Mouse (Mus musculus): ENCODE results near the gene Cyp26a1. TPM values are rescaled to one million over a fixed set of nuclear protein-coding genes. Genes with fewer than 3 reads are reported as not detected.

Cyp26a1 gene
- total RNA-seq (2023), result under 1 TPM; 0.20 to 0.26 TPM

DNA sequence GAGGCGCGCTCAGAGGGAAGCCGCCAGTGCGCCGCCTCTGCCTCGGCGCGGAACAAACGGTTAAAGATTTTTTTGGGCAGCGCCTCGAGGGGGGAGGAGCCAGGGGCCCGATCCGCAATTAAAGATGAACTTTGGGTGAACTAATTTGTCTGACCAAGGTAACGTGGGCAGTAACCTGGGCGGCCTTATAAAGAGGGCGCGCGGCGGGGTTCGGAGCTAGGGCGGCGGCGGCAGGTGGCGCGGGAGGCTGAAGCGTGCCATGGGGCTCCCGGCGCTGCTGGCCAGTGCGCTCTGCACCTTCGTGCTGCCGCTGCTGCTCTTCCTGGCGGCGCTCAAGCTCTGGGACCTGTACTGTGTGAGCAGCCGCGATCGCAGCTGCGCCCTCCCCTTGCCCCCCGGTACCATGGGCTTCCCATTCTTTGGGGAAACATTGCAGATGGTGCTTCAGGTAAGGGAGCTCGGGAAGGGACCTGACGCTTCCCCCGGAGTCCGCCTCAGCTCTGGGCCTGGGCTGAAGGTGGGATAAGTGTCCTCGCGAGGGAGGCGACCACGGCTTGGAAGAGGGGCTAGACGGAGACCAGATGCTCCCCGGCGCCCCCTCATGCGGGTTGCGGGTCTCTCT lies at the start of gene Cyp26a1:
Cyp26a1 (plus strand) TSS at position 148 of the 622 bp plus-strand sequence.

DNA sequence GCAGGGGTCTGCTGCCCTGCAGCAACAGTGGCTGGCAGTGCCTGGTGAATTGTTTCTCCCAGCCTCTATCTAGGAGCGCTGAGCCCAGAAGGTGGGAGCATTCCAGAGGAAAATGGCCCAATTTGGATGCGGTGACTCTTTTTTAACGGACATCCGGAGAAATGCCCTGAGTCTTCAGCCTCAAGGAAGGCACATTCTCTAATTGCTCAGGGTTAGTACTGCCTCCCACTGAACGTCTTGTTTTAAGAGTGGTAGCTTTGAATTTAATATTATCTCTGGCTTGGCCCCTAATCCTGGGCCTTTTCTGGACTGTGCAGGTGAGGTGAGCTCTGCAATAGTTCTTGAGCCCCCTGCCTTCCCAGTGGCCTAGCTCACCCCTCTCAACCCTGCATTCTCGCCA lies 12.3 kb upstream of the Cyp26a1 start, which contains the start of gene Cyp26c1:
Cyp26c1 (plus strand) TSS at position 301 of the 400 bp plus-strand sequence.

Other genes starting within 250 kb of the Cyp26a1 start
- 10 to 100 TPM; 59.7 to 63.3 TPM for gene Exoc6, start 147.4 kb upstream of the Cyp26a1 start, total RNA-seq (2023)
- under 1 TPM; 0.27 to 0.57 TPM for gene Cyp26c1, start 12.2 kb upstream of the Cyp26a1 start, total RNA-seq (2023)